Comparison of ENCODE assay signal across 1 mouse cellular context in the genomic region with DNA sequence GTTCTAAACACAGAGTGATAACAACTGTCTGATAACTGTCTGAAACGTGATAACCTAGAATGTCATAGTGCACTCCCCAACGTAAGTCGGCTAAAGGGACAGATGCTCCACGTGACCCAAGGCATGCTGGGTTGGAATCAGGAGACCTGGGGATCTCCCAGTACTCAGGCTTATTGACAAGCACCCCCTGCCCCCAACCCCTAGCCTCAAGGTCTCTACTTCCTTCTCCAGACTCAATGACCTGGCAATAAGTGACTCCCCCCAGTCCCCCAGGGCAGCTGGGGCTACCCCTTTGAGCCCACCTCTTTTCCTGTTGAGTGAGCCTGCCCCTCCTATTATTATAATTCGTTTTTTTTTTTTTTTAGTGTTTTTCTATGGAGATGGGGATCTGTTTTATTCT.
TF ChIP-seq lines count a peak whose summit lies in the region.

No protein-coding gene starts in this region.

TF ChIP-seq in CH12.LX, 34 proteins besides CTCF, POLR2A, EP300 and RAD21 (continued from another document):
- peak; percentile 95 for TF ChIP-seq ETS1 (conservative IDR thresholded peaks at IDR 0.05; ENCODE audit: low read depth, low read length)
- TF ChIP-seq USF2 (conservative IDR thresholded peaks at IDR 0.05; ENCODE audit: low read depth, low read length) = peak; percentile 80
- peak; percentile 56; the same call in 1 of the 2 replicates for TF ChIP-seq MEF2A (IDR thresholded peaks at IDR 0.05; ENCODE audit: borderline replicate concordance, low read depth, low read length)
- 0 out of 2 replicates have a peak, but pooled peaks have one; percentile 30 for TF ChIP-seq MYC (IDR thresholded peaks at IDR 0.05; ENCODE audit: low read depth, low read length)
- no peak for TF ChIP-seq ZMIZ1 (IDR thresholded peaks at IDR 0.05; ENCODE audit: low read depth, low read length)
- peak; percentile 92 for TF ChIP-seq ZNF384 (IDR thresholded peaks at IDR 0.05; ENCODE audit: low read depth, low read length)
- TF ChIP-seq HCFC1 (IDR thresholded peaks at IDR 0.05; ENCODE audit: low read depth, low read length) = peak; percentile 10; the same call in 1 of the 2 replicates
- TF ChIP-seq CHD2 (IDR thresholded peaks at IDR 0.05; ENCODE audit: low read length) = peak; percentile 8; the same call in 1 of the 2 replicates
- TF ChIP-seq PAX5 (IDR thresholded peaks at IDR 0.05; ENCODE audit: low read length) = no peak
